Mouse (Mus musculus) small intestine, adult 2 months (tissue): ENCODE results near the gene Rtp3.

ENCODE experiments used
- CTCF ChIP-seq: fragments of 200-500 bp; IDR thresholded peaks from 2 replicates; pipeline ENCODE4 v1.5.1; 2012; ENCODE audit warnings: low read depth, mild to moderate bottlenecking, control low read depth, inconsistent platforms, low read length, moderate library complexity, mixed read lengths; ENCODE audit not compliant: insufficient replicate concordance, insufficient read length; ENCODE audit errors: extremely low read depth
- POLR2A ChIP-seq: fragments of 200-500 bp; IDR thresholded peaks from 2 replicates; pipeline ENCODE4 v1.6.1; 2012; ENCODE audit warnings: low read depth, mild to moderate bottlenecking, control low read depth, inconsistent platforms, low read length, moderate library complexity

GRCm38 (mm10) chr9:110960230-110961149, 29.9 kb downstream of the Rtp3 start:
- no peak for TF ChIP-seq CTCF
- TF ChIP-seq POLR2A = no peak
